Mouse (Mus musculus) brain, embryonic 14.5 days (tissue): ENCODE data around the gene Il10rb.

ENCODE experiments used
- CTCF ChIP-seq: fragments of 200-500 bp; IDR thresholded peaks from 2 replicates; pipeline ENCODE4 v1.5.1; 2012; ENCODE audit warnings: inconsistent platforms, mild to moderate bottlenecking, moderate library complexity, borderline replicate concordance; ENCODE audit not compliant: insufficient read depth, insufficient read length; ENCODE audit errors: extremely low read depth
- POLR2A ChIP-seq: fragments of 200-500 bp; IDR thresholded peaks from 2 replicates; pipeline ENCODE4 v1.6.1; 2012; ENCODE audit warnings: mild to moderate bottlenecking, inconsistent platforms, borderline replicate concordance; ENCODE audit not compliant: poor library complexity, insufficient read depth, insufficient read length, severe bottlenecking; ENCODE audit errors: extremely low read depth

- TF ChIP-seq POLR2A (no peak; the same call in 1 of the 2 replicates), CTCF (no peak)
Measured at GRCm38 (mm10) chr16:91372577-91373472, 33.1 kb upstream of the Il10rb start, which contains the start of gene Ifnar2.
